Mouse (Mus musculus): ENCODE measurements around the gene Pigk.

GRCm38 (mm10) chr3:152722836-152723235, 8.9 kb downstream of the Pigk start:
- TF ChIP-seq CTCF (IDR thresholded peaks at IDR 0.05; ENCODE audit: borderline replicate concordance, insufficient read depth, low read depth, low read length) (no peak), POLR2A (IDR thresholded peaks at IDR 0.05; ENCODE audit: borderline replicate concordance, insufficient read depth, low read length) (no peak)

Data from cerebellum, adult 2 months (tissue).